Mouse (Mus musculus) bone marrow, adult 2 months (tissue): ENCODE data around the gene Ap2a2.

Source experiments
- CTCF ChIP-seq: fragments of 200-500 bp; IDR thresholded peaks from 2 replicates; pipeline ENCODE4 v1.5.1; 2011; ENCODE audit warnings: low read length, control low read depth; ENCODE audit not compliant: control insufficient read depth, insufficient read depth
- POLR2A ChIP-seq: fragments of 200-500 bp; IDR thresholded peaks from 2 replicates; pipeline ENCODE4 v1.6.1; 2011; ENCODE audit warnings: low read depth, mild to moderate bottlenecking, control low read depth, low read length, borderline replicate concordance; ENCODE audit not compliant: control insufficient read depth

DNA sequence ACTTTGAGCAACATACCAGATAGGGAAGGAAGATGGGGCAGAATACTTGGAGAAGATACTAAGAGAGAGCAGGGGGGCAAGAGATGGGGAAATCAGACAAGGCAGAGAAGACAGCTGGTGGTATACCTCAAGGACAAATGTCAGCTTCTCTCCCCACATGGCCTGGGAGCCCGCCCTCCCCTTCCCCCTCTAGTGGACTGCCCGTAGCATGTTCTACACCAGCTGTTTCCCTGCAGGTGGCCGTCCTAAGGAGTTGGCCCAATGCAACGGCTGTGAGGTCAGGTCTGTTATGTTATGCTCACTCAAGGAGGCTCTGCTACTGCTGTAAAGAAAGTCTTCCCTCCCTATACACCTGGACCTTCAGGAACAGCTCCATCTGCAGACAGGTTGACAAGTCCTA, 39.0 kb upstream of the Ap2a2 start:
- TF ChIP-seq CTCF (no peak), POLR2A (no peak)
